Mouse (Mus musculus): ENCODE data around the gene Msi1. TPM values are rescaled to one million over a fixed set of nuclear protein-coding genes. Genes with fewer than 3 reads are reported as not detected.
"Not testable (repeated sequence)": the region's sequence is repeated elsewhere in the genome, so short reads cannot be mapped to it uniquely, and the experiment has no call there.

Msi1 gene
- polyA plus RNA-seq, 1 experiment from 2014 or later, result 54.0 TPM

GRCm38 (mm10) chr5:115436421-115437124, 7.2 kb downstream of the Msi1 start:
- peak overlapping the region; percentile 55 for H3K4me3 ChIP-seq
- under 1% methylated on average over 43 of the region's 43 CpGs for WGBS
- H3K36me3 ChIP-seq, result peaks cover 93% of the 10 kb centered on the region

GRCm38 (mm10) chr5:115437242-115437944, 8.0 kb downstream of the Msi1 start:
- Histone ChIP-seq H3K27ac (peak overlapping the region; percentile 99), H3K36me3 (peaks cover 93% of the 10 kb centered on the region)
- WGBS, result 27% methylated on average over 7 of the region's 7 CpGs

More at GRCm38 (mm10) chr5:115436421-115437124, 7.2 kb downstream of the Msi1 start:
- no peaks in the 10 kb centered on the region for H3K9me3 ChIP-seq (replicated peaks)
- no peaks in the 10 kb centered on the region for H3K27me3 ChIP-seq (ENCODE audit: low read depth, poor library complexity, severe bottlenecking)
- H3K27ac ChIP-seq, result peak overlapping the region; percentile 99
- H3K4me1 ChIP-seq, result peaks cover 89% of the 10 kb centered on the region
- peak; percentile 91 for DNase-seq (ENCODE audit: low spot score)

GRCm38 (mm10) chr5:115437945-115438315, 8.5 kb downstream of the Msi1 start:
- Histone ChIP-seq H3K9me3 (replicated peaks) (no peaks in the 10 kb centered on the region), H3K4me3 (peak overlapping the region; percentile 33), H3K27me3 (ENCODE audit: low read depth, poor library complexity, severe bottlenecking) (no peaks in the 10 kb centered on the region), H3K4me1 (peaks cover 76% of the 10 kb centered on the region), H3K27ac (peak overlapping the region; percentile 99), H3K36me3 (peaks cover 93% of the 10 kb centered on the region)
- WGBS, result 4% methylated on average over 2 of the region's 2 CpGs
- DNase-seq (ENCODE audit: low spot score), result peak; percentile 81

More at GRCm38 (mm10) chr5:115437242-115437944, 8.0 kb downstream of the Msi1 start:
- H3K4me3 ChIP-seq, result peak overlapping the region; percentile 55
- peaks cover 81% of the 10 kb centered on the region for H3K4me1 ChIP-seq
- DNase-seq (ENCODE audit: low spot score), result no peak
- H3K9me3 ChIP-seq (replicated peaks), result no peaks in the 10 kb centered on the region
- no peaks in the 10 kb centered on the region for H3K27me3 ChIP-seq (ENCODE audit: low read depth, poor library complexity, severe bottlenecking)

GRCm38 (mm10) chr5:115438667-115439066, 9.3 kb downstream of the Msi1 start:
- 15% methylated on average over 7 of the region's 7 CpGs for WGBS
- Histone ChIP-seq H3K9me3 (replicated peaks) (no peaks in the 10 kb centered on the region), H3K4me1 (peaks cover 68% of the 10 kb centered on the region), H3K4me3 (peak overlapping the region; percentile 33), H3K27me3 (ENCODE audit: low read depth, poor library complexity, severe bottlenecking) (no peaks in the 10 kb centered on the region), H3K27ac (peak overlapping the region; percentile 99), H3K36me3 (peaks cover 93% of the 10 kb centered on the region)
- DNase-seq (ENCODE audit: low spot score), result no peak

GRCm38 (mm10) chr5:115441205-115441849, 11.9 kb downstream of the Msi1 start:
- H3K9me3 ChIP-seq (replicated peaks), result no peaks in the 10 kb centered on the region
- 48% methylated on average over 14 of the region's 14 CpGs for WGBS
- no peak overlapping the region; the same call in 1 of the 2 replicates for H3K27ac ChIP-seq
- peak; percentile 85 for DNase-seq (ENCODE audit: low spot score)
- peaks cover 94% of the 10 kb centered on the region for H3K36me3 ChIP-seq
- peaks cover 42% of the 10 kb centered on the region for H3K4me1 ChIP-seq
- H3K4me3 ChIP-seq, result no peak overlapping the region
- no peaks in the 10 kb centered on the region for H3K27me3 ChIP-seq (ENCODE audit: low read depth, poor library complexity, severe bottlenecking)

GRCm38 (mm10) chr5:115442663-115443062, 13.3 kb downstream of the Msi1 start:
- Histone ChIP-seq H3K4me1 (peaks cover 29% of the 10 kb centered on the region), H3K36me3 (peaks cover 99% of the 10 kb centered on the region)
- not testable (repeated sequence) for DNase-seq (ENCODE audit: low spot score); H3K27ac ChIP-seq; H3K4me3 ChIP-seq; H3K9me3 ChIP-seq (replicated peaks); H3K27me3 ChIP-seq (ENCODE audit: low read depth, poor library complexity, severe bottlenecking)
- whole genome bisulfite sequencing, result 79% methylated on average over 5 of the region's 5 CpGs

GRCm38 (mm10) chr5:115444130-115444529, 14.7 kb downstream of the Msi1 start:
- peaks cover 14% of the 10 kb centered on the region for H3K4me1 ChIP-seq
- no peaks in the 10 kb centered on the region for H3K9me3 ChIP-seq (replicated peaks)
- no peak for DNase-seq (ENCODE audit: low spot score)
- H3K27me3 ChIP-seq (ENCODE audit: low read depth, poor library complexity, severe bottlenecking), result no peaks in the 10 kb centered on the region
- 96% methylated on average over 11 of the region's 11 CpGs for WGBS
- H3K4me3 ChIP-seq, result no peak overlapping the region
- H3K27ac ChIP-seq, result no peak overlapping the region
- peaks cover 99% of the 10 kb centered on the region for H3K36me3 ChIP-seq

GRCm38 (mm10) chr5:115447108-115447507, 17.7 kb downstream of the Msi1 start:
- H3K4me1 ChIP-seq, result no peaks in the 10 kb centered on the region
- 90% methylated on average over 17 of the region's 17 CpGs for WGBS
- H3K4me3 ChIP-seq, result no peak overlapping the region
- H3K36me3 ChIP-seq, result peaks cover 99% of the 10 kb centered on the region
- H3K27ac ChIP-seq, result no peak overlapping the region
- no peaks in the 10 kb centered on the region for H3K9me3 ChIP-seq (replicated peaks)
- no peaks in the 10 kb centered on the region for H3K27me3 ChIP-seq (ENCODE audit: low read depth, poor library complexity, severe bottlenecking)
- DNase-seq (ENCODE audit: low spot score), result no peak

- 86% methylated on average over 3 of the region's 3 CpGs for WGBS
- no peaks in the 10 kb centered on the region for H3K27me3 ChIP-seq (ENCODE audit: low read depth, poor library complexity, severe bottlenecking)
- H3K9me3 ChIP-seq (replicated peaks), result no peaks in the 10 kb centered on the region
- H3K36me3 ChIP-seq, result peaks cover 99% of the 10 kb centered on the region
- no peak for DNase-seq (ENCODE audit: low spot score)
- no peak overlapping the region for H3K27ac ChIP-seq
- no peaks in the 10 kb centered on the region for H3K4me1 ChIP-seq
- H3K4me3 ChIP-seq, result no peak overlapping the region
Observed at GRCm38 (mm10) chr5:115449247-115449646, 19.8 kb downstream of the Msi1 start.

- Histone ChIP-seq H3K4me1 (no peaks in the 10 kb centered on the region), H3K27ac (no peak overlapping the region), H3K4me3 (no peak overlapping the region), H3K27me3 (ENCODE audit: low read depth, poor library complexity, severe bottlenecking) (no peaks in the 10 kb centered on the region), H3K9me3 (replicated peaks) (no peaks in the 10 kb centered on the region), H3K36me3 (peaks cover 93% of the 10 kb centered on the region)
- DNase-seq (ENCODE audit: low spot score), result no peak
- whole genome bisulfite sequencing, result 94% methylated on average over 27 of the region's 27 CpGs
Observed at GRCm38 (mm10) chr5:115450410-115451317, 21.3 kb downstream of the Msi1 start.

- Histone ChIP-seq H3K36me3 (peaks cover 55% of the 10 kb centered on the region), H3K9me3 (replicated peaks) (no peaks in the 10 kb centered on the region), H3K27me3 (ENCODE audit: low read depth, poor library complexity, severe bottlenecking) (no peaks in the 10 kb centered on the region), H3K4me3 (no peak overlapping the region), H3K4me1 (0 out of 2 replicates have a peak, but pooled peaks cover 5% of the 10 kb centered on the region), H3K27ac (no peak overlapping the region)
- 85% methylated on average over 12 of the region's 12 CpGs for WGBS
- no peak for DNase-seq (ENCODE audit: low spot score)
Observed at GRCm38 (mm10) chr5:115454422-115455090, 25.2 kb downstream of the Msi1 start.

GRCm38 (mm10) chr5:115455838-115456237, 26.4 kb downstream of the Msi1 start:
- Histone ChIP-seq H3K9me3 (replicated peaks) (no peaks in the 10 kb centered on the region), H3K4me1 (0 out of 2 replicates have a peak, but pooled peaks cover 5% of the 10 kb centered on the region), H3K27ac (no peak overlapping the region), H3K4me3 (no peak overlapping the region), H3K27me3 (ENCODE audit: low read depth, poor library complexity, severe bottlenecking) (no peaks in the 10 kb centered on the region), H3K36me3 (peaks cover 42% of the 10 kb centered on the region)
- 87% methylated on average over 7 of the region's 7 CpGs for WGBS
- DNase-seq (ENCODE audit: low spot score), result no peak

Data from limb, embryonic 10.5 days (tissue).